Mouse (Mus musculus): ENCODE measurements around the gene Glb1.
"Not testable (repeated sequence)": the region's sequence is repeated elsewhere in the genome, so short reads cannot be mapped to it uniquely, and the experiment has no call there.

The Glb1 gene

DNA sequence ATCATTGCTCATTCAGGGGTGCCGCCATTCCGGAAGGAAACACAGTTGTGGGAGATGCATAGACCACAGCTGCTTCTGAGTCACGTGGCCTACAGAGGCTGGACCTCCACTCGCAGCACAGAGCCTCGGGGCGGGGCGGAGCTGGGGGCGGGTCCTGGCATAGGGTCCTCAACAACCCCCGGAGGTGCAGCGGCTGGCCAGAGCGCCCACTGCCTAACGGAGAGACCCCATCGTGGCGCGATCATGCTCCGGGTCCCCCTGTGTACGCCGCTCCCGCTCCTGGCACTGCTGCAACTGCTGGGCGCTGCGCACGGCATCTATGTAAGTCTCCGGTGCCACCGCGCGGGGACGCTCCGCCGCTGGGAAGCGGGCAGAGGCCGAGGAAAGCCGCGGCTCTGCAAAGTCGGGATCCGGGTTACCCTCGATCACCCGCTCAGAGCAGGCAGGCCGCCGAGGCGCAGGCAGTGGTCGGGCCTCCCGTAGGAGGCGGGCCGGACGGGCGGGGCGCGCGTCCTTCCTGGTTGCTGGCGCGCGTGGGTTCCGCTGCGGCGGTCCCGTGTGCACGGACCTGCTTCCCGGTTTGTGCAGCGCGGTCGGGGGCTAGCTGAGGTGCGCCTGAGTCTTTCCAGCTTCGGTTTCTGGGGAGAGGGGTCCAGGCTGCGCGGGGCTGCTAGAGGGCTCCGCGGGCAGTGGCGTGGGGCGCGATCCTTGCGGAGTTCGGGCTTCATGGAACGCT lies at the start of gene Glb1, which contains the start of gene Tmppe:
Gene Glb1 (plus strand): TSS at position 128 of the 736 bp plus-strand sequence.
Gene Tmppe (plus strand): TSS at position 157 of the 736 bp plus-strand sequence.
- DNase-seq (ENCODE audit: low read depth, low spot score), result no peak

DNA sequence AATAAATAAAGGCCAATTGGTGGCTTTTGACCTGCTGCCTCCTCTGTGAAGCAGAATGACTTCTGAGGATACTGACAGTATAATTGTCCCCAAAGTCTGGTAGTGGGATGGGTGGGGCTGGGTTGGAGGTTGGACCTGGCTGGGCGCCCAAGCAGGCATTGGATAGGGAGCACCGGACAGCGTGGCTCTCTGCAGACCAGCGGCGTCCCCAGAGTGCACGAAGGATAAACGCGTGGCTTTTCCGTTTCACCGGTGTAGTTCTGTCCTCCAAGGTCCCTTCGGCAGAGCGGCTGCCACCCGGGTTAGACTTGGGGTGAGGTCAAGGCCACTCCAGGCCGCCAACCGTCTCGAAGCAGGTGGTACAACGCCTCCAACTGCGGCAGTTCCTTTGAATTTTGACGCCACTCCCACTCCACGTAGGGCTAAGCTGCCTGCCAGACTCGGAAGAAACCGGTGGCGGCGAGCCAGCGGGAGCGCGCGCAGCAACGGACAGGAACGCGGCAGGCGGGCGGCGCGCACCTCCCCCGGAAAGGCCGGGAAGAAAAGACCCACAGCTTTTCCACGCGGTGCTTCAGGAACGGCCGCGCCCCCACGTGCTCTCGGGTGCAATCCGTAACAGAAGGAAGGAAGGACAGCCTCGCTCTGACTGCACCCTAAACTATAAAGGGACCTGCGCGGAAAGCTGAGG lies 32.9 kb upstream of the Glb1 start:
- no peak for DNase-seq (ENCODE audit: low read depth, low spot score)

- no peak for DNase-seq (ENCODE audit: low read depth, low spot score)
Observed at GRCm38 (mm10) chr9:114368471-114368858, 32.4 kb upstream of the Glb1 start.

DNA sequence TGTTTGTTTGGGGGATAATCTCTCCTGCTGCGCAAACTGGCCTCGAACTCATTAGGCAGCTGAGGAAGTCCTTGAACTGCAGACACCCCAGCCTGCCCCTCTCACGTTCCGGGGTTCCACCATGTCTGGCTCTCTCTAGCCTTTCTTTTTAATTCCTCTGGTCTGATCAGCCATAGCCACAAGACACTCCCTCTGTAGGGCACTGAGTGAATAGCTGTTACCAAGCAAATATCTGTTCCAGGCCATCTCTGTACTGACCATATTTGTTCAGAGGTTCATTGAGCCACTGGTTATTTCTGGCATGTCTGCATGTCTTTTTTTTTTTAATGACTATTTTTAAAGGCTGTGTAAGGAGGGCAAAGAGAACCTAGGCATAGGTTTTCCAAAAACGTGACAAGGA lies 31.5 kb upstream of the Glb1 start:
- DNase-seq (ENCODE audit: low read depth, low spot score), result not testable (repeated sequence)

DNA sequence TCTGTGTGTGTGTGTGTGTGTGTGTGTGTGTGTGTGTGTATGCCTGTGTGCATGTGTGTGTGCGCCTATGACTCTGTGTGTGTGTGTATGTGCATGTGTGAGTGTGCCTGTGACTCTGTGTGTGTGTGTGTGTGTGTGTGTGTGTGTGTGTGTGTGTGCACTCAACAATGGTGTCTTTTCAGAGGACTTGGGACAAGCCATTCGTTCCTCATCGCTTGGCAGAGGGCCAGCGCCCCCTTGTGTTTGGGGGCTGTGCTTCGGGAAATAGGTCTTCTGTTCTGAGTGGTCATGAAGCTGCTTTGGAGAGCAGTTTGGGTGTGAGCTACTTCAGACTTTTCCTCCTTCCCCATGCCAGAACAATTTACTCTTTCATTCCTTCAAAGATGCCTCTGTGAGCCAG lies 29.2 kb upstream of the Glb1 start:
- not testable (repeated sequence) for DNase-seq (ENCODE audit: low read depth, low spot score)

DNA sequence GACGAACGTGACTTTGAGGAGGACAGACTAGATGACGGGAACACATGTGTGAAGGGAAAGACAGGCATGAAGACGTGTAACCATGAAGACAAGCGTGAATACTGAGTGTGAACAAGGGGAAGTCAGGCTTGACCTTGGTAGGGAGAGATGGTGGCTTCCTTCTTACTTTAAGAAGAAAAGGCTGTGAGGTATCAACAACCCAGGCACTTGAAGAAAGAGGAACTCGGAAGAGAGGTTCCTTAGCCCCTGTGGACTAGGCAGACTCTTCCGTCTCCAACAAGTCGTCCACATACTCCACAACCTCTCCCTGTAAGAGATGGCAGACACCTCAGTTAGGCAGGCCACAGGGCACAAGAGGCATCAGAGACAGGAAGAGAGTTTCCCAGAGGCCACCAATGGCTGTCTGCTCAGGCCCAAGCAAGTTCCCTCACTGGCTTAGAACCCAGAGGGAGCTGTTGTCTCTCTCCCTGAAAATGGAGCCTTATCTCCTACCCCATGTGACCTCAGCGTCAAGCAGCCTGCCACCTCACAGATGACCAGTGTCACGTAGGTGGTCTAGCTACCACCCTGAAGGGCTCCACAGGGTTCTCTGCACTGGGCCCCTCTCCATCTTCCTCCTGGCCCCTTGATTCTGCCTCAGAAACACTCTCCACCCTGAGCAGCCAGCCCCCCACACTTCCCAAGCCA lies 25.5 kb upstream of the Glb1 start:
- DNase-seq (ENCODE audit: low read depth, low spot score), result no peak

- no peak for DNase-seq (ENCODE audit: low read depth, low spot score)
Observed at GRCm38 (mm10) chr9:114377168-114377567, 23.7 kb upstream of the Glb1 start.

DNA sequence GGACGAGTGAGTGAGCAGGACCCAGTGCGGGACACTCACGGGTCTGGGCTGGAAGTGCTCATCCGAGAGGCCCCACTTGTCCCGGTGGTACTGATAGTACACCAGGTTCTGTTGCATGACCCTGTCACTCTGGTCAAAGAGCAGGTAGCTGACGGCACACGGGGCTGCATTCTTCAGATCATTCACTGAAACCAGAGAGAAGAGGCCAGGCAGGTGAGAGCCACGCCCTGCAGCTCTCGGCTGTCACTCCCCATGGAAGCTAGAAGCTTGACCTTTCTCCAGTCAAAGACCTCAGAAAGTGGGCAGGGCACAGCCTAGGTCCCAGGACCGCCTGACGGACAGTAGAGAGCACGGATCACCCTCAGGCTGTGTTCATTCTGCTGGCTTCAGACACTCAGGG lies 21.0 kb upstream of the Glb1 start:
- DNase-seq (ENCODE audit: low read depth, low spot score), result no peak

DNA sequence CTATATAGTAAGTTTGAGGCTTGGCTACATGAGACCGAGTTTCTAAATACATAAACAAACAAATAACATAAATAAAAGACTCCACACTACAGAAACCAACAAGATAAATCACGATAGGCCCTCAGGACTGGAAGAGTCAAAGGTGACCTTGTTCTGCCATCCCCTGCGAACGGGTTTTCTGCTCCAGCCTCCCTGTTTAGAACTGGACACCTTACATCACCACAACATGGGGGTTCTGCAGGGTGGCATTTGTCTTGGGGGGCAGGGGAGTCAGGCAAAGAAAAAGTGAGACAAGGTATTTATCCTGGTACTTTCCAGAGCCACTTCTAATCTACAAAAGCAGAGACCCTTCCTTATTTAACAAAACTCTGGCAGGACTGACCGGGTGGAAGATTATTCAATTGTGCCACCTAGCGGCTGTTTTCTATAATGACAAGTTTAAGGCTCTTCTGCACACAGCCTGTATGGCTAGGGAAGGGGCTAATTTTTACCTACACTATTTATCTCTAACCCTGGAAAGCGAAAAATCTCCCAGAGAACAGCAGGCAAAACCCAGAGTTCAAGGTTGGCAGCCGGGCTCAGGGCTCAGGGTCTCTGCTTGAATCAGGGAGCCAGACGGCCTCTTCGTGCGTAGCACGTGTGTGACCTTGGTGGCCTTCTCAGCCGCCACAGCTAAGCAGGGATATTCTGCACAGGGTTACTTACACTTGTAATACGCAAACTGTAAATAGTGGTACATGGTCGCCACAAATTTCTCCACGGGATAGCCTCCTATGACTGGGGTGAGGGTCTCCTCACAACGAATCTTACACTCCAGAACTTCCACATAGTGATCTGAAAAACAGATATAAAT lies 19.8 kb upstream of the Glb1 start:
- DNase-seq (ENCODE audit: low read depth, low spot score), result no peak

DNA sequence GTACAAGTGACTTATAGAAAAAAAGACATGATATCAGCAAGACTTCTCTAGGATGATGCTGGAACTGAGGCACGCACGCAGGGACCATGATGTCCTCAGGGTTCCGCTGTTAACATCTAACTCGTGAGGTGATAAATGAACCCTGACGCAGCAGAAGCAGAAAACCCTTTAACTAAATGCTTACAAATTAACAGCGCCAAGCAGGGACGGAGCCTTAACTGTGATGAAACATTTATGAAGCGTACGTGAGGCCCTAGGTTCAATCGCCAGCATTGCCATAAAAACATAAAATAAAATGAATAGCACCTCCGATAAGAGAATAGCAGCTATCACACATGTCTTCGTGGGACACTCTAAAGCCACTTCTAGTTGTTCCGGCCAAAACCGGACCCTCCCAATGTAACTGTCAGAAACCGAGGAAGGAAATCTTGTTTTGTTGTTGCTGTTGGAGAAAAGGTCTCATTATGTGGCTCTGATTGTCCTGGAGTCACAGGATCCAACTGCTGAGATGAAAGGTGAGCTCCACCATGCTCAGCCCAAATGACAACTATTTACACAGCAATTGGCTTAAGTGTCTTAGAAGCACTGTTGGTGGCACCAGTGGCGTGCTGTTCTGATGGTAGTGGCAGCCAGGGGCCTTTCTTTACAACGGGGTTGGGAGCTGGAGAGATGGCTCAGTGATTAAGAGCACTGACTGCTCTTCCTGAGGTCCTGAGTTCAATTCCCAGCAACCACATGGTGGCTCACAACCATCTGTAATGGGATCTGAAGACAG lies 17.8 kb upstream of the Glb1 start:
- no peak for DNase-seq (ENCODE audit: low read depth, low spot score)

DNA sequence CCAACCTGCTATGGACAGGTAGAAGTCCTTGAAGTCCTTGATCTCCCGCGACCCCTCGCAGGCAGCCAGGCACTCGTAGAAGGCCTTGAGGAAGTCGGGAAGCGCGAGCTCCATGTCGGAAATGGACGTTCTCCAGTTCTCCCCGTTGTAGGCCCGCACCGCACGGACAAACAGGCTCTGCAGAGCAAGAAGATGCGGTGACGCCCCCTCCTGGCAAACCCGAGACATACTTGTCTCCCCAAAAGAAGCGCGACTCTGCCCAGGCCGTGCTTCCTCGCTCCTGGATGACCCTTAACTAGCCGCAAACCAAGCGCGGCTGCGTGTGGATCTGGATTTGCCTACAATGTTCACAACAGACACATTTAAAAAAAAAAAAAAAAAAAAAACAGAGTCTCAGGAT lies 16.2 kb upstream of the Glb1 start:
- no peak for DNase-seq (ENCODE audit: low read depth, low spot score)

- DNase-seq (ENCODE audit: low read depth, low spot score), result no peak
Observed at GRCm38 (mm10) chr9:114385160-114385559, 15.7 kb upstream of the Glb1 start.

GRCm38 (mm10) chr9:114387086-114387485 lies 13.8 kb upstream of the Glb1 start:
- DNase-seq (ENCODE audit: low read depth, low spot score), result no peak

DNA sequence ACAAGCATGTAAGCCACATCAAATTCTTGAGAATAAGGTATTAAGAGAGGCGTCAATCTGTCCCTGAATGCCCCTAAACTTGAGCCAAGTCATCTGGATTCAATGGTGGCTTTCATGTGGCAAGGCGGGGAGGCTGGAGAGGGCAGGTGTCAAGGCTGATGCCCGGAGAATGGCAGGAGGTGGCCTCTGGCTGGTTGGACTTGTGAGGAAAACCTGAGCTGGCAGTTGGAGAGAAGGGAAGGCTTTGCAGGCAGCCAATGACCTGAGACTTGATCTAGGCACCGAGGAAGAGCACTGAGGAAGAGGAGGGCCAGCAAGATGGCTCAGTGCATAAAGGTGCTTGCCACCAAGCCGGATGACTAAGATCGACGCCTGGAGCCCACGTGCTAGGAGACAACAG lies 12.6 kb upstream of the Glb1 start:
- DNase-seq (ENCODE audit: low read depth, low spot score), result no peak

DNA sequence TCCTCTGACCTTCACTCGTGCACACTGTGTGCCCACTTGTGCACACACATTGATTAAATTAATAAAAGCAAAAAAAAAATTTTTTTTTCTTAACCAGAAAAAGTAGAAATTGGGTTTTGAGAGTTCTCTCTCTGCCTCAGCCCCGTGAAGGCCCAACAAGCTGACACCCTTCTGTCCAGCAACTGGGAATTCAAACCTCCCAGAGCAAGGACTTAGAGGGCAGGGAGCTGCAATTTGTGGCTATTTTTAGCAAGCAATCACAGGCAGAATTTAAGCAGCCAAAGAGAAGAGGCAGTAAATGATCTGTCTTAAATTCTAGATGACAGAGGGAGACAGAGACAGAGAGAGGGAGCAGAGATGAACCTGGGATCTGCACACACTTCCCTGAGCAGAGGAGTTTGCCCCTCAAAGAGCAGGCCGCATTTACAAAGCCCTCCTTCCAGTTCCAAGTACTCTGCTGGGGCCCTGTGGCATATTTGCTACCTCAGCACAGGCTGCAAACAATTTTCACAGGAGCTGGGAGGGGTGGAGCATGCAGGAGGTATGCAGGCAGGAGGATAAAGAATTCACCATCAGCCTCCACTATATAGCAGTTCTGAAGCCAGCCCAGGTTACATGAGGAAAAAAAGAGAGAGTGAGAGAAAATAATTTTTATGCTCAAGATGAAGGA lies 12.0 kb upstream of the Glb1 start:
- no peak for DNase-seq (ENCODE audit: low read depth, low spot score)

DNA sequence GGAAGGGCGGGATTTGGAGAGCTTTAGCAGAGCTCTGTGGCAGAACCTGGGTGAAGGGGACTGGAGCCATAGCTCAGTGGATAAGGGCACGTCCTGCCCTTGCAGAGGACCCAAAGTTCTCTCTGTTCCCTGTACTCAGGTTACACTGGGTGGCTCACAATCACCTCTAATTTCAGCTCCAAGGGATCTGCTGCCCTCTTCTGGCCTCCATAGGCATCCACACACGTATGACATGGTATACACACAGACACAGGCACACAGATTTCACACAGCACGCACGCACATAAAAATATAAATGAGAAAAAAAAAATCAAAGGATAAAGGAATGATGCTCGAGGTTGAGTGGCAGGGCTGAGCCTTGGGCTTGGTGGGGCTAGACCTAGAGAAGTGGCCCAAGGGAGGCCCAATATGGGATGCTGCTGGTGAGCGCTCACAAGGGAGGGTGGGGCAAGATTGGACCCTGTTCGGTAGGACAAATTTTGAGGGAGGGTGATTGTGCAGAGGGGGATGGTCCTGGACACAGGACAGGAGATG lies 11.4 kb upstream of the Glb1 start:
- DNase-seq (ENCODE audit: low read depth, low spot score), result no peak

DNA sequence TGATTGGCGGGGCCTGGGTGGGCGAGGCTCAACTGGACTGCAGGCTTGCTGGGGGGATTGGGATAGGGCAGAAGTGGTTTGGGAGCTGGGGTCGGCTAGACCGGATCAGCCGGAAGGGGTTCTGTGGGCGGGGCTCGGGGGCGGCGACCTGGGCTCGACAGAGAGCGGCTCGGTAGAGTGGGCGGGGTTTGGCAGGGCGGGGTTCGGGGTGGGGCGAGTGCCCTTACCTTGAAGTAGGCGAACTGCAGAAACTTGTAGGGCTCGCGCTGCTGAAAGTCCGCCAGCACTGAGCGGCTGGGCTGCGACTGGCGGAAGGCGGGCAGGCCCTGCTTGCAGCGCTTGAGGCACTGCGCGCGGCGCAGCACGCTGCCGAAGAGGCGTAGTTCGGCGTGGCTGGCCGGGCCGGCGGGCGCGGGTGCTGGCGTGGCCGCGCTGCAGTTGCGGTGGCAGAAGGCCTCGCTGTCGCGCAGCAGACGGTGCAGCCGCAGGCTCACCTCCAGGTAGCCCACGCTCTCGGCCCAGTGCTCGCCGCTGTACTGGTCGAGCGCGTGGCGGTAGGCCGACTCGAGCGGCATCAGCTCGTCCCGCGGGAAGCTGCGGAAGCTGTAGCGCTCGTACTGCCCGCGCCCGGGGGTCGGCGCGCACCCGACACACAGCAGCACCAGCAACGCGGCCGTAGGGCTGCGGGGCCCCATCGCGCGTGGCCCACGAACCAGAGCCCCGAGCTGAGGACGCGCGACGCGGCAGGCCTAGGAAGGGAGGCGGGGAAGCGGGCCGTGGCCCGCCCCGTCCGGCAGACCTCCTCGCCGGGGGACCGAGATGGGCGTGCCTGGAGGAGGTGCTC lies 10.7 kb upstream of the Glb1 start, which contains the start of gene Crtap:
Gene Crtap (minus strand): TSS at position 771 of the 844 bp plus-strand sequence.
- DNase-seq (ENCODE audit: low read depth, low spot score), result no peak

DNA sequence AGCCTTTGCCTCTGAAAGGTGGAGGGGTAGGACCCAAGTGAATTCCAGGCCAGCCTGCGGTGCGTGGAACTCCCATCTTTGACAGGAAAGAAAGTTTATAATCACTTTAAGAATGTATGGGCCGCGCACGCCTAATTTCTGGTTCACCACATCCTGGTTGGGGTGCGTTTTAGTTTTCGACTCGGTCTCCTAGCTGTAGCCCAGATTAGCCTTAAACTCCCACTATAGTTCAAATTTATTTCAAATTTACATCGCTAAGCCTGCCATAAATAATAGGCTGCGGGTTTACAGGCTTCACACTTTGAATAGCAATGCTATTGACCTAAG lies 10.2 kb upstream of the Glb1 start:
- no peak for DNase-seq (ENCODE audit: low read depth, low spot score)

- not testable (repeated sequence) for DNase-seq (ENCODE audit: low read depth, low spot score)
Observed at GRCm38 (mm10) chr9:114394136-114394535, 6.7 kb upstream of the Glb1 start.

All from retina, adult 2 months (tissue).